Comparison of ENCODE assay signal across 8 mouse cellular contexts in genomic region chr1:159393070-159393699, GRCm38 (mm10).
A peak's percentile ranks its signal among the peaks of the same experiment; 100 is the strongest.
DNase-seq lines count a peak whose midpoint lies in the region; ATAC-seq lines count a peak whose summit lies in the region.

No protein-coding gene starts in this region.

- peak; percentile 85 for ATAC-seq in frontal cortex, adult (ENCODE audit: low TSS enrichment)
- no peak for ATAC-seq in granulocyte monocyte progenitor cell, adult 5-6 weeks (replicated peaks; ENCODE audit: poor library complexity, severe bottlenecking)

- peak; percentile 10 to 46 for DNase-seq in urinary bladder, postnatal 36 days (ENCODE audit: low spot score in 2 of 2)
- no peak for DNase-seq in urinary bladder, postnatal 10 days (ENCODE audit: low spot score)
- peak; percentile 22 for DNase-seq in kidney, adult 11 months
- peak; percentile 83 to 85 for DNase-seq in left cerebral cortex, postnatal 14 days (ENCODE audit: low spot score in 2 of 2)
- DNase-seq in right cerebral cortex, postnatal 36 days (ENCODE audit: low spot score in 2 of 2), result peak; percentile 77 to 90
- no peak for DNase-seq in spleen, postnatal 10 days (ENCODE audit: low spot score in 2 of 2)

- intact Hi-C loops in left cerebral cortex, postnatal 14 days (cut with DNase I), result loop anchor here (10.0 kb wide), 3 partner anchors 272 to 482 kb away; no protein-coding TSS in a partner anchor

Comparison
In these comparisons a context has a peak if more than half of its experiments do, and no peak if none do; other contexts are left out.
1. DNase-seq: peak in urinary bladder, postnatal 36 days (2 of 2), kidney, adult 11 months (single experiment), left cerebral cortex, postnatal 14 days (2 of 2) and right cerebral cortex, postnatal 36 days (2 of 2); none in urinary bladder, postnatal 10 days (single experiment) and spleen, postnatal 10 days (0 of 2).